Mouse (Mus musculus) heart, adult 2 months (tissue): ENCODE results near the gene Aspg. TPM values are rescaled to one million over a fixed set of nuclear protein-coding genes. Genes with fewer than 3 reads are reported as not detected.

Source experiments
- DNase-seq, 2 experiments: peaks; one replicate each; pipeline ENCODE4 v3.0.0; 2021
- H3K27ac ChIP-seq: fragments of 200-600 bp; 2 replicates; pipeline ENCODE4 v1.8.1; 2022
- H3K27me3 ChIP-seq: fragments of 200-500 bp; 2 replicates; pipeline ENCODE4 v1.6.1; 2012; ENCODE audit warnings: mild to moderate bottlenecking, low read length, inconsistent platforms, mixed read lengths; ENCODE audit not compliant: control insufficient read depth, insufficient read depth
- H3K36me3 ChIP-seq: fragments of 200-500 bp; 2 replicates; pipeline ENCODE4 v1.6.1; 2012; ENCODE audit warnings: low read length, inconsistent platforms; ENCODE audit not compliant: control insufficient read depth, insufficient read depth
- H3K4me1 ChIP-seq: fragments of 200-500 bp; 2 replicates; pipeline ENCODE4 v1.6.1; 2011; ENCODE audit warnings: low read length; ENCODE audit not compliant: control insufficient read depth, insufficient read depth
- H3K4me3 ChIP-seq: fragments of 200-600 bp; 2 replicates; pipeline ENCODE4 v1.8.1; 2022
- H3K79me2 ChIP-seq: fragments of 200-500 bp; replicated peaks from 2 replicates; pipeline ENCODE4 v1.6.1; 2012; ENCODE audit warnings: mild to moderate bottlenecking, inconsistent platforms, low read length, moderate library complexity, mixed read lengths; ENCODE audit not compliant: control insufficient read depth, insufficient read depth
- H3K9ac ChIP-seq: fragments of 200-500 bp; 2 replicates; pipeline ENCODE4 v1.6.1; 2012; ENCODE audit warnings: low read depth, mild to moderate bottlenecking, control low read depth, inconsistent platforms, low read length, mixed read lengths
- CTCF ChIP-seq: fragments of 200-600 bp; IDR thresholded peaks from 2 replicates; pipeline ENCODE4 v1.8.1; 2022; ENCODE audit warnings: antibody characterized with exemption, mild to moderate bottlenecking, moderate library complexity
- EP300 ChIP-seq: fragments of 200-500 bp; IDR thresholded peaks from 2 replicates; pipeline ENCODE4 v1.6.1; 2011; ENCODE audit warnings: low read depth, low read length, control low read depth; ENCODE audit not compliant: insufficient read depth
- POLR2A ChIP-seq: fragments of 200-500 bp; IDR thresholded peaks from 2 replicates; pipeline ENCODE4 v1.6.1; 2011; ENCODE audit warnings: mild to moderate bottlenecking, low read depth, low read length, control low read depth; ENCODE audit not compliant: insufficient read depth
- WGBS: fragments of 180-500 bp; shearing (Covaris S2); methylation state at CpG from one replicate; pipeline ENCODE4 v1.1.7; 2018; 5-methylcytosine and 5-hydroxymethylcytosine counted together
- intact Hi-C: fragments of 180-260 bp; cut with DNase I; formaldehyde crosslinking; loops from one replicate; pipeline ENCODE4 v1.15.1; 2025
- polyA plus RNA-seq: library from polyadenylated mRNA; depleted of rRNA; stranded (reverse); fragments of >200 nt; gene quantifications from 2 replicates; pipeline ENCODE4 v1.2.3, GENCODE M21; 2012
- total RNA-seq, 2 experiments: library from RNA; stranded (reverse); gene quantifications; 2 replicates each; pipeline ENCODE4 v1.2.3; 2021

Aspg gene
- total and polyA plus RNA-seq, 3 experiments: 0.55 to 11.1 (median 0.61) TPM

DNA sequence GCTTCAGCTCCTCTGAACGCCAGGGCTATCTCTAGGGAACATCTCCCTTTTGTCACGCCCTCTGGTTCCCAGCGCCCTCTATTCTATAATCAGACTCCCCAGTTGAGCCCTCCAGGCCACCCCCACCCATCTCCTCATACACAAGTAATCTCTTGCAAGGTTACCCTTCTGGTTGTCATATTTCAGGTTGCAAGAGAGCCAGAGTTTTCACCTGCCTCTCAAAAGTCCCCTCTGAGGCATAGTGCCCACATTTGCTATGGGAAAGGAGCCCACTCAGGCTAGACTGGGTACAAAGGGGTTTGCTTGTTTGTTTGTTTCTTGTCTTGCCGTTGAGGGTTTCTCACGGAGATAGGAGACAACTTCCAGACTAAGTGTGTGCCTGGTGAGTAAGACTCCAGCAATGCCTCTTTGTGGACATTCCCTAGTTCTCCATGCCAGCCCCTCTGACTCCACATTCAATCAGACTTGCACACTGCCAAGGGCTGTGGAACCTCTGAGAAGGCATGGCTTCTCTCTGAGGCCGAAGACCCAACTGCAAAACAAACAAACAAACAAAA is 22.9 kb downstream of the Aspg start:
- 63% methylated on average over 6 of the region's 6 CpGs for WGBS
- no peaks in the 10 kb centered on the region for H3K36me3 ChIP-seq
- no peaks in the 10 kb centered on the region for H3K27me3 ChIP-seq
- no peak overlapping the region for H3K9ac ChIP-seq
- TF ChIP-seq EP300 (no peak), POLR2A (no peak), CTCF (no peak)
- no peak overlapping the region for H3K4me3 ChIP-seq
- H3K79me2 ChIP-seq: no peaks in the 10 kb centered on the region
- no peak for DNase-seq
- no peak overlapping the region for H3K27ac ChIP-seq
- H3K4me1 ChIP-seq: no peaks in the 10 kb centered on the region
- intact Hi-C loops: no loop called here

GRCm38 (mm10) chr12:112130161-112130860 is 23.8 kb downstream of the Aspg start:
- 1% methylated on average over 79 of the region's 79 CpGs for WGBS
- intact Hi-C loops: no loop called here
- H3K27me3 ChIP-seq: no peaks in the 10 kb centered on the region

DNA sequence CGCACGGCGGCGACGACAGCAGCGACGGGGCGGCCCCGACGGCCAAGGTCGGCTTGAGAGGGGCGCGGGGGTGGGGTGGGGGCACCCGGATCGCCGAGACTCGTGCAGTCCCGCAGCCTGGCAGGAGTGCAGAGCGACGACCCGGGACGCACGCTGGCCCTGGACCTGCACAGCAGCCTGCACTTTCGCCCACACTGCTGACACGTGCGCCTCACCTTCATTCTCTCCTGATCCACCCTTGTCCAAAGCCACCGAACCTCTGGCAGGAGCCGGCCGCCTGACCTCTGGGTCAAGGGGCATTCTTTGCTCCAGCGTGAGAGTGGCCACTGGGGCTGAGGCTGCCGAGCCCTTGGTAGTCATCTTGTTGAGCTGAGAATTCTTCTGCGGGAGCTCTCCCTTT is 24.5 kb downstream of the Aspg start:
- H3K27me3 ChIP-seq: no peaks in the 10 kb centered on the region
- intact Hi-C loops: no loop called here
- no peaks in the 10 kb centered on the region for H3K36me3 ChIP-seq
- peak overlapping the region; percentile 73 for H3K4me3 ChIP-seq
- no peak for DNase-seq
- no peaks in the 10 kb centered on the region for H3K79me2 ChIP-seq
- WGBS: 17% methylated on average over 32 of the region's 32 CpGs
- TF ChIP-seq POLR2A (no peak), EP300 (no peak), CTCF (no peak)
- H3K4me1 ChIP-seq: no peaks in the 10 kb centered on the region
- no peak overlapping the region for H3K27ac ChIP-seq
- H3K9ac ChIP-seq: peak overlapping the region; percentile 77

More at GRCm38 (mm10) chr12:112130161-112130860, 23.8 kb downstream of the Aspg start:
- peak; percentile 73 to 75 for DNase-seq
- Histone ChIP-seq H3K4me3 (peak overlapping the region; percentile 73), H3K79me2 (no peaks in the 10 kb centered on the region), H3K9ac (peak overlapping the region; percentile 77), H3K4me1 (no peaks in the 10 kb centered on the region), H3K27ac (peak overlapping the region; percentile 61), H3K36me3 (no peaks in the 10 kb centered on the region)
- TF ChIP-seq CTCF (no peak), POLR2A (no peak), EP300 (no peak)

GRCm38 (mm10) chr12:112140231-112140630 is 33.8 kb downstream of the Aspg start:
- Histone ChIP-seq H3K36me3 (no peaks in the 10 kb centered on the region), H3K79me2 (no peaks in the 10 kb centered on the region), H3K9ac (no peak overlapping the region), H3K4me1 (no peaks in the 10 kb centered on the region; the same call in 1 of the 2 replicates), H3K4me3 (no peak overlapping the region), H3K27me3 (peaks cover 4% of the 10 kb centered on the region; the same call in 1 of the 2 replicates), H3K27ac (no peak overlapping the region)
- WGBS: 5% methylated on average over 5 of the region's 5 CpGs
- intact Hi-C loops: loop anchor here (1.0 to 10.0 kb wide), 2 partner anchors 27 to 135 kb away; no protein-coding TSS in a partner anchor
- peak; percentile 44 to 62 for DNase-seq
- peak; percentile 36; the same call in 1 of the 2 replicates for TF ChIP-seq EP300
- TF ChIP-seq CTCF: peak; percentile 94
- TF ChIP-seq POLR2A: no peak

DNA sequence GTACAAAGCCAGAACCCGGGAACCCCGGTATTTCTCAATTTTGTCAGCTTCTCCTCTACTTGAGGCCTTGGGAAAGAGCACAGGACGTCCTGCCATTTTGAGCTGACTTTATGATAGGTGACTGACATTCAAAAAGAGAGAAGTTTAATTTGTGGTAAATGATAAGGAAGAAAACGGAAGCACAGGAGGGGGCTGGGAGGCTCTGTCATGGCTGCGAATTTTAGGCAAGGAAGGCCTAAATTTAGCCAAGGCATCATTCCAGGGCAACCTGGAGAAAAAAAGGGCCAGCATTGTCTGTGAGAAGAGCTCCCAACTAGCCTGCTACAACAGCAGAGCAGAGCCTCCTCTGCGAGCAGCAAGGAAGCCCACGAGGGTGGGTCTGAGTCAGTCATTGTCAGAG is 34.3 kb downstream of the Aspg start:
- intact Hi-C loops: loop anchor here (1.0 to 10.0 kb wide), 2 partner anchors 27 to 134 kb away; no protein-coding TSS in a partner anchor

More for the DNA sequence above, 34.3 kb downstream of the Aspg start:
- Histone ChIP-seq H3K27ac (no peak overlapping the region), H3K79me2 (no peaks in the 10 kb centered on the region), H3K9ac (no peak overlapping the region), H3K4me3 (no peak overlapping the region), H3K36me3 (no peaks in the 10 kb centered on the region), H3K27me3 (peaks cover 4% of the 10 kb centered on the region; the same call in 1 of the 2 replicates), H3K4me1 (no peaks in the 10 kb centered on the region; the same call in 1 of the 2 replicates)
- TF ChIP-seq POLR2A (no peak), EP300 (no peak), CTCF (no peak)
- 48% methylated on average over 7 of the region's 7 CpGs for WGBS
- no peak for DNase-seq
